Mouse (Mus musculus) macrophage (primary cell): ENCODE measurements around the gene Nptx1. TPM values are rescaled to one million over a fixed set of nuclear protein-coding genes. Genes with fewer than 3 reads are reported as not detected.

Experiments
- H3K27ac ChIP-seq: fragments of 350-480 bp; formaldehyde crosslinking; 2 replicates; pipeline ENCODE4 v1.9.0; 2021
- H3K36me3 ChIP-seq: fragments of 350-480 bp; formaldehyde crosslinking; 2 replicates; pipeline ENCODE4 v1.9.0; 2021; ENCODE audit errors: inconsistent target
- H3K4me3 ChIP-seq: fragments of 350-480 bp; formaldehyde crosslinking; 2 replicates; pipeline ENCODE4 v1.9.0; 2021; ENCODE audit errors: inconsistent target
- H3K79me2 ChIP-seq: fragments of 350-480 bp; formaldehyde crosslinking; 2 replicates; pipeline ENCODE4 v1.9.0; 2021; ENCODE audit errors: inconsistent target
- WGBS: methylation state at CpG from one replicate; pipeline ENCODE4 v1.1.7; 2026; ENCODE audit warnings: inconsistent platforms; ENCODE audit not compliant: missing documents; 5-methylcytosine and 5-hydroxymethylcytosine counted together
- polyA plus RNA-seq: library from polyadenylated mRNA; stranded (reverse); fragments of 250-400 nt; gene quantifications from 3 replicates; pipeline ENCODE4 v1.2.4, GENCODE M21; 2018; ENCODE audit warnings: inconsistent platforms

Gene Nptx1
- polyA plus RNA-seq, 1 experiment from 2014 or later = 0.20 TPM

- H3K79me2 ChIP-seq = no peaks in the 10 kb centered on the region
- no peak overlapping the region for H3K27ac ChIP-seq
- no peaks in the 10 kb centered on the region for H3K36me3 ChIP-seq
- no peak overlapping the region for H3K4me3 ChIP-seq
- 9% methylated on average over 10 of the region's 10 CpGs for WGBS
Observed at GRCm38 (mm10) chr11:119545741-119546495, 1.6 kb downstream of the Nptx1 start.

GRCm38 (mm10) chr11:119545281-119545680 is 2.3 kb downstream of the Nptx1 start:
- Histone ChIP-seq H3K27ac (no peak overlapping the region), H3K36me3 (no peaks in the 10 kb centered on the region), H3K4me3 (no peak overlapping the region), H3K79me2 (no peaks in the 10 kb centered on the region)
- 38% methylated on average over 3 of the region's 3 CpGs for WGBS

GRCm38 (mm10) chr11:119544518-119545105 is 2.9 kb downstream of the Nptx1 start:
- no peak overlapping the region for H3K4me3 ChIP-seq
- H3K36me3 ChIP-seq = no peaks in the 10 kb centered on the region
- 85% methylated on average over 15 of the region's 15 CpGs for WGBS
- H3K27ac ChIP-seq = no peak overlapping the region
- H3K79me2 ChIP-seq = no peaks in the 10 kb centered on the region

GRCm38 (mm10) chr11:119543816-119544517 is 3.6 kb downstream of the Nptx1 start:
- no peak overlapping the region for H3K4me3 ChIP-seq
- WGBS = 83% methylated on average over 11 of the region's 16 CpGs
- no peaks in the 10 kb centered on the region for H3K79me2 ChIP-seq
- no peaks in the 10 kb centered on the region for H3K36me3 ChIP-seq
- no peak overlapping the region for H3K27ac ChIP-seq

- no peak overlapping the region for H3K27ac ChIP-seq
- H3K4me3 ChIP-seq = no peak overlapping the region
- WGBS = 89% methylated on average over 5 of the region's 5 CpGs
- H3K79me2 ChIP-seq = no peaks in the 10 kb centered on the region
- H3K36me3 ChIP-seq = no peaks in the 10 kb centered on the region
Observed at GRCm38 (mm10) chr11:119542886-119543285, 4.7 kb downstream of the Nptx1 start.

- Histone ChIP-seq H3K36me3 (no peaks in the 10 kb centered on the region), H3K79me2 (no peaks in the 10 kb centered on the region), H3K4me3 (no peak overlapping the region), H3K27ac (no peak overlapping the region)
- 41% methylated on average over 9 of the region's 9 CpGs for WGBS
Observed at GRCm38 (mm10) chr11:119542371-119542770, 5.2 kb downstream of the Nptx1 start.

- 68% methylated on average over 5 of the region's 9 CpGs for WGBS
- Histone ChIP-seq H3K79me2 (no peaks in the 10 kb centered on the region), H3K4me3 (no peak overlapping the region), H3K27ac (no peak overlapping the region), H3K36me3 (no peaks in the 10 kb centered on the region)
Observed at GRCm38 (mm10) chr11:119541082-119541481, 6.5 kb downstream of the Nptx1 start.

GRCm38 (mm10) chr11:119540560-119540959 is 7.0 kb downstream of the Nptx1 start:
- 81% methylated on average over 9 of the region's 9 CpGs for WGBS
- no peak overlapping the region for H3K27ac ChIP-seq
- H3K4me3 ChIP-seq = no peak overlapping the region
- H3K79me2 ChIP-seq = no peaks in the 10 kb centered on the region
- no peaks in the 10 kb centered on the region for H3K36me3 ChIP-seq

- 39% methylated on average over 14 of the region's 14 CpGs for WGBS
- Histone ChIP-seq H3K36me3 (no peaks in the 10 kb centered on the region), H3K4me3 (no peak overlapping the region), H3K27ac (no peak overlapping the region), H3K79me2 (no peaks in the 10 kb centered on the region)
Observed at GRCm38 (mm10) chr11:119539944-119540343, 7.6 kb downstream of the Nptx1 start.

GRCm38 (mm10) chr11:119533745-119534144 is 13.8 kb downstream of the Nptx1 start:
- 75% methylated on average over 7 of the region's 7 CpGs for WGBS
- H3K79me2 ChIP-seq = no peaks in the 10 kb centered on the region
- no peak overlapping the region for H3K27ac ChIP-seq
- H3K36me3 ChIP-seq = no peaks in the 10 kb centered on the region
- no peak overlapping the region for H3K4me3 ChIP-seq

- no peak overlapping the region for H3K27ac ChIP-seq
- WGBS = 80% methylated on average over 8 of the region's 8 CpGs
- no peaks in the 10 kb centered on the region for H3K36me3 ChIP-seq
- no peak overlapping the region for H3K4me3 ChIP-seq
- no peaks in the 10 kb centered on the region for H3K79me2 ChIP-seq
Observed at GRCm38 (mm10) chr11:119532460-119532859, 15.1 kb downstream of the Nptx1 start.

GRCm38 (mm10) chr11:119528930-119529329 is 18.6 kb downstream of the Nptx1 start:
- WGBS = 76% methylated on average over 11 of the region's 11 CpGs
- H3K4me3 ChIP-seq = no peak overlapping the region
- H3K36me3 ChIP-seq = no peaks in the 10 kb centered on the region
- H3K79me2 ChIP-seq = no peaks in the 10 kb centered on the region
- H3K27ac ChIP-seq = no peak overlapping the region

- H3K27ac ChIP-seq = no peak overlapping the region
- WGBS = 86% methylated on average over 10 of the region's 14 CpGs
- no peaks in the 10 kb centered on the region for H3K79me2 ChIP-seq
- H3K36me3 ChIP-seq = no peaks in the 10 kb centered on the region
- no peak overlapping the region for H3K4me3 ChIP-seq
Observed at GRCm38 (mm10) chr11:119526068-119526966, 21.2 kb downstream of the Nptx1 start.

- Histone ChIP-seq H3K27ac (no peak overlapping the region), H3K4me3 (no peak overlapping the region), H3K79me2 (no peaks in the 10 kb centered on the region), H3K36me3 (no peaks in the 10 kb centered on the region)
- WGBS = 9% methylated on average over 28 of the region's 33 CpGs
Observed at GRCm38 (mm10) chr11:119524545-119524949, 23.0 kb downstream of the Nptx1 start.
